Mouse (Mus musculus) limb, embryonic 14.5 days (tissue): ENCODE results near the gene Trim40. TPM values are rescaled to one million over a fixed set of nuclear protein-coding genes. Genes with fewer than 3 reads are reported as not detected.

Source experiments
- ATAC-seq: fragments of 200-750 bp; cut with Nextera tagmentation; 2 replicates; pipeline ENCODE4 v1.8.0; 2017; ENCODE audit warnings: low read depth, moderate number of reproducible peaks, moderate TSS enrichment; ENCODE audit not compliant: low FRiP score
- DNase-seq: peaks from one replicate; pipeline ENCODE4 v3.0.0-alpha.2; 2015; ENCODE audit warnings: low spot score
- H3K27ac ChIP-seq: fragments of 300-500 bp; sonication (generic); replicated peaks from 2 replicates; pipeline ENCODE4 v1.5.1; 2014; ENCODE audit warnings: low read depth, mild to moderate bottlenecking, low read length, moderate library complexity, mixed read lengths
- H3K27me3 ChIP-seq: fragments of 300-500 bp; sonication (generic); 2 replicates; pipeline ENCODE4 v1.6.1; 2014; ENCODE audit warnings: low read length, mixed read lengths; ENCODE audit not compliant: control insufficient read depth, insufficient read depth
- H3K36me3 ChIP-seq: fragments of 300-500 bp; sonication (generic); 2 replicates; pipeline ENCODE4 v1.6.1; 2014; ENCODE audit warnings: mild to moderate bottlenecking, low read length, moderate library complexity, mixed read lengths; ENCODE audit not compliant: control insufficient read depth, insufficient read depth
- H3K4me1 ChIP-seq: fragments of 300-500 bp; sonication (generic); 2 replicates; pipeline ENCODE4 v1.6.1; 2014; ENCODE audit warnings: antibody characterized with exemption, low read length, mixed read lengths; ENCODE audit not compliant: control insufficient read depth, insufficient read depth
- H3K4me2 ChIP-seq: fragments of 300-500 bp; sonication (generic); replicated peaks from 2 replicates; pipeline ENCODE4 v1.6.1; 2014; ENCODE audit warnings: low read depth, mild to moderate bottlenecking, low read length, moderate library complexity; ENCODE audit not compliant: severe bottlenecking
- H3K4me3 ChIP-seq: fragments of 300-500 bp; sonication (generic); replicated peaks from 2 replicates; pipeline ENCODE4 v1.5.1; 2014; ENCODE audit warnings: low read length
- H3K9ac ChIP-seq: fragments of 300-500 bp; sonication (generic); 2 replicates; pipeline ENCODE4 v1.6.1; 2014; ENCODE audit warnings: mild to moderate bottlenecking, low read depth, low read length, moderate library complexity; ENCODE audit not compliant: severe bottlenecking
- H3K9me3 ChIP-seq: fragments of 300-500 bp; sonication (generic); 2 replicates; pipeline ENCODE4 v1.6.1; 2016; ENCODE audit warnings: low read length; ENCODE audit not compliant: control insufficient read depth
- POLR2A ChIP-seq: fragments of 200-500 bp; IDR thresholded peaks from 2 replicates; pipeline ENCODE4 v1.8.0; 2012; ENCODE audit warnings: inconsistent platforms, mild to moderate bottlenecking, moderate library complexity, borderline replicate concordance; ENCODE audit not compliant: insufficient read depth, insufficient read length; ENCODE audit errors: extremely low read depth
- WGBS: fragments of 180-500 bp; shearing (Covaris S2); extraction: QIAGEN DNeasy Blood & Tissue Kit; methylation state at CpG from one replicate; pipeline ENCODE4 v1.1.7; 2014; 5-methylcytosine and 5-hydroxymethylcytosine counted together
- polyA plus RNA-seq, 2 experiments: library from polyadenylated mRNA; depleted of rRNA in 1 of 2; stranded (reverse) in 1 of 2; unstranded in 1 of 2; fragments of >200 nt; fragmentation: Nextera tagmentation in 1 of 2; extraction: Ambion mirVana in 1 of 2; gene quantifications; 2 replicates each; pipeline versions ENCODE4 v1.2.1 to v1.2.3; 2012 to 2014

Gene Trim40
- polyA plus RNA-seq, 2 experiments = not detected

DNA sequence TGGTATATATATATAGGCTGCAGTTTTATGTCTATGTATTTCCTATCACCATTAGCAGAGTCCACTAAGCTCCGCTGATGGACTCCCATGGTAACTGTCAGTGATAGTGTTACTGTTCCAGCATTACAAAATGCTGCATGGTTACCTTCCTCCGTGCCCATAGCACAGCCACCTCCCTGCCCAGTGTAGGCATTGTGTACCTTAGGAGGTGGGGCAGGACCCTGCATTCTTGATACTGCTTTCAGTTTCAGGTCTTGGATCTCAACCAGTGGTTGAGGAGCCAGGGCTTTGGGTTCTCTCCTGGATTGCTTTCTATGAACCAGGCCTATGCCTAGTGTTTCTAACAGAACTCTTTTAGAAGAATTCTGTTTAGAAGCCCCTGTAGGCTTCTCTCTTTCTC, 39.9 kb downstream of the Trim40 start:
- H3K36me3 ChIP-seq = peaks cover 46% of the 10 kb centered on the region

DNA sequence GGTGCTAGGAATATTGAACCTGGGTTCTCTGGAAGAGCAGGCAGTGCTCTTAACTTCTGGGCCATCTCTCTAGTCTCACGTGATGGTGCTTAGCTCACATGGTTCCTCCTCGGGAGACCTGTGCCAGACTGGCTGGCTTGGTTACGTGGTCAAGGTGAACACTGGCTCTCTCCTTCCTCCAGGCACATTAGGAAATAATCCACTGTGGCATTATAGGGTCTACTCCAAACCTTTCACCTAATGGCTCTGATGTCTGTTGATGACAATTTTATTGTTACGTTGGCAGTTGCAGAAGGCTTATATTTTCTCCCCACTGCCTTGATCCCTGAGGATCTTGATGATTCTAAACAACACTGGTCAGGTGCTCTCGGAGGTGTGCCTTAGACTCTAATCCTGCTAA, 41.0 kb downstream of the Trim40 start:
- H3K36me3 ChIP-seq = peaks cover 36% of the 10 kb centered on the region
- no peaks in the 10 kb centered on the region for H3K9me3 ChIP-seq
- H3K4me3 ChIP-seq = no peak overlapping the region
- H3K4me2 ChIP-seq = no peak overlapping the region
- TF ChIP-seq POLR2A = no peak
- H3K27ac ChIP-seq = no peak overlapping the region
- ATAC-seq (no peak), DNase-seq (no peak)
- 66% methylated on average over 5 of the region's 5 CpGs for WGBS
- H3K9ac ChIP-seq = no peak overlapping the region
- no peaks in the 10 kb centered on the region; the same call in 1 of the 2 replicates for H3K4me1 ChIP-seq
- H3K27me3 ChIP-seq = no peaks in the 10 kb centered on the region

More for the DNA sequence above, 39.9 kb downstream of the Trim40 start:
- DNase-seq (no peak), ATAC-seq (no peak)
- WGBS = 86% methylated on average over 2 of the region's 2 CpGs
- Histone ChIP-seq H3K9me3 (no peaks in the 10 kb centered on the region), H3K4me1 (no peaks in the 10 kb centered on the region), H3K27ac (no peak overlapping the region), H3K4me3 (no peak overlapping the region), H3K9ac (no peak overlapping the region), H3K27me3 (no peaks in the 10 kb centered on the region), H3K4me2 (no peak overlapping the region)
- TF ChIP-seq POLR2A = no peak

- ATAC-seq (no peak), DNase-seq (no peak)
- Histone ChIP-seq H3K9ac (no peak overlapping the region), H3K27ac (no peak overlapping the region), H3K4me2 (no peak overlapping the region), H3K4me1 (no peaks in the 10 kb centered on the region; the same call in 1 of the 2 replicates), H3K27me3 (no peaks in the 10 kb centered on the region), H3K9me3 (no peaks in the 10 kb centered on the region), H3K4me3 (no peak overlapping the region), H3K36me3 (peaks cover 4% of the 10 kb centered on the region; the same call in 1 of the 2 replicates)
- no peak for TF ChIP-seq POLR2A
- 67% methylated on average over 1 of the region's 1 CpGs for WGBS
Observed at GRCm38 (mm10) chr17:36844725-36845124, 45.2 kb downstream of the Trim40 start.

DNA sequence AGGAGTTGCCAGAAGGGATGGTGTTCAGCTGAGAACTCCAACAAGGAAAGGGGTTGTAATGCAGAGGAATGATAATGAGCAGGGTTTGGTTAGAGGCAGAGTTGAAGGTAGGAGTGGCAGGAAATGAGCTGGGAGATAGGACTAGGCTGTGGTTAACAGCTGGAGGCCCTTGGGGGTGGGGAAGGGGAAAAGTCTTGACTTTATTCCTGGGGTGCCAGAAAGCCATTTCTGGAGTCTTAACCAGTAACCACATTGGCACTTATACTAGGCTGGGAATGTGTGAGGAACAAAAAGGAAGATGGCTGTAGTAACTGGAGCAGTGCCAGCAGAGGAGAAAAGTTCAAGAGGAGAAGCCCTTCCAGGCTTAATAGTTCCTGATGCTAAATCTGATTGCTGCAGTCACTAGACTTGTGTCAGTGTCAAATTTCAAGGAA, 45.6 kb downstream of the Trim40 start:
- ATAC-seq (no peak), DNase-seq (no peak)
- no peaks in the 10 kb centered on the region; the same call in 1 of the 2 replicates for H3K4me1 ChIP-seq

GRCm38 (mm10) chr17:36843696-36844095, 46.2 kb downstream of the Trim40 start:
- H3K9ac ChIP-seq = no peak overlapping the region
- H3K36me3 ChIP-seq = peaks cover 8% of the 10 kb centered on the region; the same call in 1 of the 2 replicates
- no peaks in the 10 kb centered on the region; the same call in 1 of the 2 replicates for H3K4me1 ChIP-seq
- H3K27me3 ChIP-seq = no peaks in the 10 kb centered on the region
- no peak overlapping the region for H3K4me3 ChIP-seq
- H3K9me3 ChIP-seq = no peaks in the 10 kb centered on the region
- WGBS = 81% methylated on average over 7 of the region's 7 CpGs
- no peak overlapping the region for H3K4me2 ChIP-seq
- DNase-seq = no peak
- ATAC-seq = no peak
- no peak for TF ChIP-seq POLR2A
- no peak overlapping the region for H3K27ac ChIP-seq

More for the DNA sequence above, 45.6 kb downstream of the Trim40 start:
- Histone ChIP-seq H3K27ac (no peak overlapping the region), H3K4me2 (no peak overlapping the region), H3K27me3 (no peaks in the 10 kb centered on the region), H3K4me3 (no peak overlapping the region), H3K9me3 (no peaks in the 10 kb centered on the region), H3K36me3 (peaks cover 4% of the 10 kb centered on the region; the same call in 1 of the 2 replicates), H3K9ac (no peak overlapping the region)
- no peak for TF ChIP-seq POLR2A

DNA sequence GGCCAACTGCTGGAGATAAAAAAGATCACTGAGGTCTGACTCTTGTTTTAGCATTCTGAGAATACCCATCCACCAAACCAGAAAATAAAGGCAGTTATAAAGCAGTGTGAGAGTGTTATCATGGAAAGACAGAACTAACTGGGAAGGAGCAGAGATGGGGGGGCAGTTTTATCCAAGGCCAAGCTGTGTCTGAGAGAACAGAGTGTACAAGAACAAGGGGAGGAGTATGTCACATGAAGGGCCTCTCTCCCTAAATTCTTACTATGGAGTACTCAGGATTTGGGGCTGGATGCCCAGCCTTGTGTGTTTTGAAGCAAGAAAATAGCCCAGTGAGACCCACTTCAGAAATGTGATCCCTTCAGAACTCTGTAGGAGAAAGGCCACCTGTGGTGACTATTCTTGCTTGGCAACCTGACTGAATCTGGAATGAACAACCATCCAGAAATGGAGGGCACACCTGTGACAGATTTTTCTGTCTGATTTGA, 48.9 kb downstream of the Trim40 start:
- H3K9ac ChIP-seq = no peak overlapping the region
- DNase-seq (no peak), ATAC-seq (no peak)
- H3K9me3 ChIP-seq = no peaks in the 10 kb centered on the region
- no peak for TF ChIP-seq POLR2A
- no peak overlapping the region for H3K27ac ChIP-seq
- H3K4me2 ChIP-seq = no peak overlapping the region
- no peaks in the 10 kb centered on the region for H3K27me3 ChIP-seq
- H3K4me3 ChIP-seq = no peak overlapping the region
- H3K4me1 ChIP-seq = peaks cover 7% of the 10 kb centered on the region
- H3K36me3 ChIP-seq = peaks cover 8% of the 10 kb centered on the region; the same call in 1 of the 2 replicates
